Mouse (Mus musculus) heart, adult 10 weeks (tissue): ENCODE measurements around the gene Mxra8. TPM values are rescaled to one million over a fixed set of nuclear protein-coding genes. Genes with fewer than 3 reads are reported as not detected.

Experiments
- polyA plus RNA-seq: library from polyadenylated mRNA; stranded (reverse); fragments of 350-450 nt; fragmentation: Illumina TruSeq; extraction: RNeasy Lipid Tissue Mini Kit (QIAGEN cat#74804); gene quantifications from one replicate; pipeline ENCODE4 v1.2.3, GENCODE M21; 2014; ENCODE audit warnings: low read depth, low replicate concordance

The Mxra8 gene
- 44.3 TPM for polyA plus RNA-seq

GRCm38 (mm10) chr4:155839483-155839910 lies at the start of gene Mxra8:
TSS of gene Mxra8 (plus strand) at chr4:155839680.

GRCm38 (mm10) chr4:155790021-155790489 lies 49.4 kb upstream of the Mxra8 start, which contains the start of gene Ankrd65:
TSS of gene Ankrd65 (plus strand) at chr4:155790439.

GRCm38 (mm10) chr4:155802741-155803339 lies 36.6 kb upstream of the Mxra8 start, which contains the start of gene Mrpl20:
TSS of gene Mrpl20 (plus strand) at chr4:155802878.

GRCm38 (mm10) chr4:155811929-155812664 lies 27.4 kb upstream of the Mxra8 start, which contains the start of gene Ccnl2:
TSS of gene Ccnl2 (plus strand) at chr4:155812489.

GRCm38 (mm10) chr4:155831205-155831766 lies 8.2 kb upstream of the Mxra8 start, which contains the start of gene Aurkaip1:
TSS of gene Aurkaip1 (plus strand) at chr4:155831272.

GRCm38 (mm10) chr4:155846871-155847578 lies 7.5 kb downstream of the Mxra8 start, which contains the start of gene Dvl1:
TSS of gene Dvl1 (plus strand) at chr4:155847402.

GRCm38 (mm10) chr4:155863001-155863400 lies 23.5 kb downstream of the Mxra8 start, which contains the start of gene Tas1r3:
TSS of gene Tas1r3 (minus strand) at chr4:155863362.

GRCm38 (mm10) chr4:155869317-155870033 lies 30.0 kb downstream of the Mxra8 start, which contains the start of the genes Cptp and Ints11:
TSS of gene Cptp (minus strand) at chr4:155869440.
TSS of gene Ints11 (plus strand) at chr4:155869546.

GRCm38 (mm10) chr4:155891551-155892001 lies 52.1 kb downstream of the Mxra8 start, which contains the start of the genes Pusl1 and Acap3:
TSS of gene Pusl1 (minus strand) at chr4:155891781.
TSS of gene Acap3 (plus strand) at chr4:155891822.

Other genes with a start within 250 kb of the Mxra8 start
- 8.7 TPM for gene Slc35e2, start 238.3 kb upstream of the Mxra8 start, polyA plus RNA-seq
- gene Cdk11b, start 214.8 kb upstream of the Mxra8 start, polyA plus RNA-seq = 71.4 TPM
- not detected for gene Gm10563, start 194.3 kb upstream of the Mxra8 start, polyA plus RNA-seq
- 17.1 TPM for gene Mmp23, start 186.3 kb upstream of the Mxra8 start, polyA plus RNA-seq
- gene Mib2, start 170.5 kb upstream of the Mxra8 start, polyA plus RNA-seq = 29.0 TPM
- 2.0 TPM for gene Fndc10, start 145.3 kb upstream of the Mxra8 start, polyA plus RNA-seq
- 55.4 TPM for gene Ssu72, start 134.9 kb upstream of the Mxra8 start, polyA plus RNA-seq
- gene Tmem240, start 104.9 kb upstream of the Mxra8 start, polyA plus RNA-seq = 0.79 TPM
- 67.4 TPM for gene Atad3a, start 78.6 kb upstream of the Mxra8 start, polyA plus RNA-seq
- 11.3 TPM for gene Vwa1, start 65.0 kb upstream of the Mxra8 start, polyA plus RNA-seq
- 1.1 TPM for gene Tmem88b, start 53.8 kb upstream of the Mxra8 start, polyA plus RNA-seq
- not detected for gene Ankrd65, start 49.2 kb upstream of the Mxra8 start, polyA plus RNA-seq
- 93.6 TPM for gene Mrpl20, start 36.8 kb upstream of the Mxra8 start, polyA plus RNA-seq
- gene Ccnl2, start 27.2 kb upstream of the Mxra8 start, polyA plus RNA-seq = 89.2 TPM
- 129 TPM for gene Aurkaip1, start 8.4 kb upstream of the Mxra8 start, polyA plus RNA-seq
- gene Dvl1, start 7.7 kb downstream of the Mxra8 start, polyA plus RNA-seq = 41.8 TPM
- 0.21 TPM for gene Tas1r3, start 23.7 kb downstream of the Mxra8 start, polyA plus RNA-seq
- gene Cptp, start 29.8 kb downstream of the Mxra8 start, polyA plus RNA-seq = 4.2 TPM
- gene Ints11, start 29.9 kb downstream of the Mxra8 start, polyA plus RNA-seq = 19.1 TPM
- gene Pusl1, start 52.1 kb downstream of the Mxra8 start, polyA plus RNA-seq = 15.5 TPM
- gene Acap3, start 52.1 kb downstream of the Mxra8 start, polyA plus RNA-seq = 10.2 TPM
- 50.9 TPM for gene Ube2j2, start 104.2 kb downstream of the Mxra8 start, polyA plus RNA-seq
- gene C1qtnf12, start 122.6 kb downstream of the Mxra8 start, polyA plus RNA-seq = 18.6 TPM
- gene B3galt6, start 153.0 kb downstream of the Mxra8 start, polyA plus RNA-seq = 2.0 TPM
- gene Sdf4, start 153.2 kb downstream of the Mxra8 start, polyA plus RNA-seq = 104 TPM
- gene Tnfrsf4, start 174.2 kb downstream of the Mxra8 start, polyA plus RNA-seq = not detected
- not detected for gene Tnfrsf18, start 186.5 kb downstream of the Mxra8 start, polyA plus RNA-seq
- not detected for gene Ttll10, start 219.7 kb downstream of the Mxra8 start, polyA plus RNA-seq